Mouse (Mus musculus) liver, embryonic 13.5 days (tissue): ENCODE results near the gene Dr1. TPM values are rescaled to one million over a fixed set of nuclear protein-coding genes. Genes with fewer than 3 reads are reported as not detected.
"Not testable (repeated sequence)": the region's sequence is repeated elsewhere in the genome, so short reads cannot be mapped to it uniquely, and the experiment has no call there.

Source experiments
- ATAC-seq: fragments of 200-750 bp; cut with Nextera tagmentation; 2 replicates; pipeline ENCODE4 v1.8.0; 2017; ENCODE audit warnings: low read depth, mild to moderate bottlenecking, moderate number of reproducible peaks, moderate library complexity
- DNase-seq: peaks from one replicate; pipeline ENCODE4 v3.0.0; 2022
- H3K27ac ChIP-seq: fragments of 300-500 bp; sonication (generic); 2 replicates; pipeline ENCODE4 v1.5.1; 2015; ENCODE audit warnings: moderate library complexity, mild to moderate bottlenecking, inconsistent platforms
- H3K27me3 ChIP-seq: fragments of 300-500 bp; sonication (generic); 2 replicates; pipeline ENCODE4 v1.6.1; 2015; ENCODE audit warnings: mild to moderate bottlenecking, inconsistent platforms
- H3K36me3 ChIP-seq: fragments of 300-500 bp; sonication (generic); 2 replicates; pipeline ENCODE4 v1.6.1; 2015; ENCODE audit warnings: mild to moderate bottlenecking, inconsistent platforms
- H3K4me1 ChIP-seq: fragments of 300-500 bp; sonication (generic); replicated peaks from 2 replicates; pipeline ENCODE4 v1.6.1; 2015; ENCODE audit warnings: inconsistent platforms
- H3K4me2 ChIP-seq: fragments of 300-500 bp; sonication (generic); 2 replicates; pipeline ENCODE4 v1.6.1; 2015; ENCODE audit warnings: inconsistent platforms, mild to moderate bottlenecking, moderate library complexity
- H3K4me3 ChIP-seq: fragments of 300-500 bp; sonication (generic); replicated peaks from 2 replicates; pipeline ENCODE4 v1.5.1; 2015; ENCODE audit warnings: mild to moderate bottlenecking, inconsistent platforms
- H3K9ac ChIP-seq: fragments of 300-500 bp; sonication (generic); 2 replicates; pipeline ENCODE4 v1.6.1; 2015; ENCODE audit warnings: mild to moderate bottlenecking, inconsistent platforms
- H3K9me3 ChIP-seq: fragments of 300-500 bp; sonication (generic); replicated peaks from 2 replicates; pipeline ENCODE4 v1.6.1; 2016; ENCODE audit warnings: inconsistent platforms
- WGBS: fragments of 180-500 bp; shearing (Covaris S2); methylation state at CpG from one replicate; pipeline ENCODE4 v1.1.7; 2015; ENCODE audit not compliant: insufficient replicate concordance; 5-methylcytosine and 5-hydroxymethylcytosine counted together
- polyA plus RNA-seq: library from polyadenylated mRNA; unstranded; fragments of >200 nt; fragmentation: Nextera tagmentation; extraction: Ambion mirVana; gene quantifications from 2 replicates; pipeline ENCODE4 v1.2.1, GENCODE M21; 2015

Dr1 gene
- 30.2 and 39.9 TPM in 2 replicates for polyA plus RNA-seq

- Histone ChIP-seq H3K27ac (peak within 1 kb of the TSS; percentile 94), H3K9me3 (no peaks in the 10 kb centered on the region), H3K4me2 (peak within 1 kb of the TSS; percentile 89), H3K4me1 (peaks cover 78% of the 10 kb centered on the region), H3K4me3 (peak within 1 kb of the TSS; percentile 91), H3K27me3 (no peaks in the 10 kb centered on the region), H3K36me3 (peaks cover 13% of the 10 kb centered on the region), H3K9ac (peak within 1 kb of the TSS; percentile 99)
- peak; percentile 78 for DNase-seq
- 2% methylated on average over 55 of the region's 55 CpGs for WGBS
- peak; percentile 93 for ATAC-seq
Observed at GRCm38 (mm10) chr5:108268127-108269062, at the start of gene Dr1. TSS of gene Dr1 (plus strand) at chr5:108268897.

DNA sequence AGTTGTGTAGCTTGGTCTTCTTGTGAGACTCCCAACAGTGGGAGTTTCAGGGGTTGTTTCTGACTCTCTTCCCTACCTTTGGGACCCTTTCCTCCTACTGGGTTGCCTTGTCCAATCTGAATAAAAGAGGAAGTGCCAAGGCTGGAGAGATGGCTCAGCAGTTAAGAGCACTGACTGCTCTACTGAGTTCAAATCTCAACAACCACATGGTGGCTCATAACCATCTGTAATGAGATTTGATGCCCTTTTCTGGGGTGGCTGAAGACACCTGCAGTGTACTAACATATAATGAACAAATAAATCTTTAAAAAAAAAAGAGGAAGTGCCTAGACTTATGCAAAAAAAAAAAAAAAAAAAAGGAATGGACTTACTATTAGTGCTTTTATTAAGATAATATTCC, 44.6 kb upstream of the Dr1 start:
- no peak overlapping the region for H3K4me2 ChIP-seq
- no peak for ATAC-seq
- no peak overlapping the region for H3K27ac ChIP-seq
- H3K4me1 ChIP-seq, result no peaks in the 10 kb centered on the region
- H3K4me3 ChIP-seq, result no peak overlapping the region
- H3K36me3 ChIP-seq, result peaks cover 4% of the 10 kb centered on the region; the same call in 1 of the 2 replicates
- no peak for DNase-seq
- H3K9me3 ChIP-seq, result no peaks in the 10 kb centered on the region
- H3K27me3 ChIP-seq, result no peaks in the 10 kb centered on the region
- no peak overlapping the region for H3K9ac ChIP-seq

DNA sequence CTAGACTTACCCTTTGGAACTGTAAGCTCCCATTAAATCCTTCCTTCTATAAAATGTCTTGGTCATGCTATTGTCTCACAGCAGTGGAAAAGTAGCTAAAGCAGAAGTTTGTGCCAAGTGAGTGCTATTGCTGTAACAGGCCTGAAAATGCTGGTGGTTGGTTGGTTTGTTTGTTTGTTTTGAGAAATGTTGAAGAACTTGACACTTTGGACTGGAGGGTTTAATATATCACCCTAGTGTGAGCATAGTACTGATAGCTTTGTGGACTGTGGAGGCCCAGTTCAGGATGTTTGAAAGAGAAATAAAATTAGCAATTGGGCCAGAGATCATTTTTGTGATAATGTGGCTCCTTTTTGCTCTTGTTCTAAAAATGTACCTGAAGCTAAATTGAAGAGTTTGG, 42.5 kb upstream of the Dr1 start:
- DNase-seq, result no peak

DNA sequence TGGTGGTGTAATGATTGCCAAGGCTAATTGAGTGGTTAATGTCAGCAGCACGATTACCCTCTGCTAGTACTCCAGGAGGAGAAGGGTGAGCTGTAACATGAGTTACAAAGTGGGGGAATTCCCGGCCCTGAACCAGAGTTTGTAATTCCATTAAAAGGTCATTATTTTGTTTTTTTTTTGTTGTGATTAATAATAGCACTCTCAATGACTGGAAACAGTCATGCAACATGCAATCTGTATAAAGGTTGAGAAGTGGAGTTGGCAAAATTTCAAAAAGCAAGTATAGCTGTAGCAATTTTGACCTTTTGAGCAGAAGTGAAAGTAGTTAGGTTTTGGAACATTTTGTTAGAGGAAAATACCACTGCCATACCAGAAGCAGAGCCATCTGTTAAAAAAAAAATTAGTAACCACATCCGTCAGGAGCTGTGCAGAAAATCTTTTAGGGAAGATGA, 22.4 kb upstream of the Dr1 start:
- H3K4me3 ChIP-seq, result no peak overlapping the region
- no peak overlapping the region for H3K27ac ChIP-seq
- DNase-seq (no peak), ATAC-seq (no peak)
- 51% methylated on average over 3 of the region's 3 CpGs for WGBS
- H3K9me3 ChIP-seq, result no peaks in the 10 kb centered on the region
- H3K36me3 ChIP-seq, result no peaks in the 10 kb centered on the region
- H3K4me2 ChIP-seq, result no peak overlapping the region
- H3K27me3 ChIP-seq, result no peaks in the 10 kb centered on the region
- H3K9ac ChIP-seq, result no peak overlapping the region
- no peaks in the 10 kb centered on the region for H3K4me1 ChIP-seq

More for the DNA sequence above, 42.5 kb upstream of the Dr1 start:
- no peak overlapping the region for H3K27ac ChIP-seq
- H3K4me1 ChIP-seq, result no peaks in the 10 kb centered on the region
- no peaks in the 10 kb centered on the region for H3K9me3 ChIP-seq
- H3K4me3 ChIP-seq, result no peak overlapping the region
- H3K9ac ChIP-seq, result no peak overlapping the region
- no peak overlapping the region for H3K4me2 ChIP-seq
- H3K27me3 ChIP-seq, result no peaks in the 10 kb centered on the region
- no peaks in the 10 kb centered on the region for H3K36me3 ChIP-seq
- ATAC-seq, result no peak

GRCm38 (mm10) chr5:108250033-108250432, 18.7 kb upstream of the Dr1 start:
- DNase-seq (no peak), ATAC-seq (no peak)
- Histone ChIP-seq H3K27me3 (no peaks in the 10 kb centered on the region), H3K36me3 (no peaks in the 10 kb centered on the region), H3K4me1 (no peaks in the 10 kb centered on the region), H3K9ac (no peak overlapping the region), H3K4me2 (no peak overlapping the region), H3K9me3 (no peaks in the 10 kb centered on the region), H3K4me3 (no peak overlapping the region), H3K27ac (no peak overlapping the region)
- 43% methylated on average over 2 of the region's 2 CpGs for WGBS

DNA sequence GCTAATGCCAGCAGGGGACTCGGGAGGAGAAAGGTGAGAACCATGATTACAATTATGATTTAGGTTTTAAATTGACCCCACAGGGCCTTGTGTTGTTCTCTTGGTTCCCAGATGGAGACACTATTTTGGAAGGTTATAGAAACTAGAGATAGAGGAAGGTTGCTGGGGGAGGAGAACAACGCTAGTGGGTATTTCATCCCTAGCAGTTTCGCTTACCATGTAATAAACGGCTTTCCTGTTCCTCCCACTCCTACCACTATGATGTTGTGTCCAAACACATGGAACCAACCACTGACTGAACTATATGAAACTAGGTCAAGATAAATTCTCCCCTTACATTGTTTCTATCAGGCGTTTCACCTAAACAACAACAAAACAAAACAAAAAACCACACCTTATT, 13.4 kb upstream of the Dr1 start:
- no peak for DNase-seq
- no peak overlapping the region for H3K27ac ChIP-seq
- no peak overlapping the region for H3K4me2 ChIP-seq
- no peaks in the 10 kb centered on the region for H3K9me3 ChIP-seq
- H3K36me3 ChIP-seq, result no peaks in the 10 kb centered on the region
- H3K9ac ChIP-seq, result no peak overlapping the region
- H3K4me1 ChIP-seq, result no peaks in the 10 kb centered on the region
- WGBS, result 52% methylated on average over 5 of the region's 5 CpGs
- ATAC-seq, result no peak
- H3K4me3 ChIP-seq, result no peak overlapping the region
- no peaks in the 10 kb centered on the region for H3K27me3 ChIP-seq

DNA sequence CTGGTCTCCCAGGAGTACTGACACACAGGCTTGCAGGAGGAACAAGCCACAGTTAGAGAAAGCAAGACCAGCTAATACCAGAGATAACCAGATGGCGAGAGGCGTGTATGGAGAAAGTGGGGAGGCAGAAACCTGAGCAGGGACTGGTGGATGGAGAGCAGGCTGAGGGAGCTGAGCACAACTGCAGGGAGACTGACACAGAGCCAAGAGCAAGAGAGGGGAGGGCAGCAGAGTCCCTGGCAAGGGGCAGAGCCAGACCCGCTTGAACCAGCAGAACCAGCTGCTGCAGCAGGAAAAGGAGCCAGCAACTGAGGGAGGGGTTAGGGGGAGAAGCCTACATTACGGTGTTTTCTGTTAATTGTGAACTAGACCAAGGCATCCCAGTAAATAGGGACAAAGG, 6.0 kb upstream of the Dr1 start:
- Histone ChIP-seq H3K4me2 (peak overlapping the region; percentile 33), H3K9ac (peak overlapping the region; percentile 6), H3K4me1 (peaks cover 56% of the 10 kb centered on the region), H3K27ac (peak overlapping the region; percentile 62), H3K9me3 (no peaks in the 10 kb centered on the region), H3K27me3 (no peaks in the 10 kb centered on the region), H3K4me3 (no peak overlapping the region), H3K36me3 (no peaks in the 10 kb centered on the region)
- ATAC-seq (peak; percentile 87), DNase-seq (peak; percentile 60)
- 35% methylated on average over 4 of the region's 4 CpGs for WGBS

DNA sequence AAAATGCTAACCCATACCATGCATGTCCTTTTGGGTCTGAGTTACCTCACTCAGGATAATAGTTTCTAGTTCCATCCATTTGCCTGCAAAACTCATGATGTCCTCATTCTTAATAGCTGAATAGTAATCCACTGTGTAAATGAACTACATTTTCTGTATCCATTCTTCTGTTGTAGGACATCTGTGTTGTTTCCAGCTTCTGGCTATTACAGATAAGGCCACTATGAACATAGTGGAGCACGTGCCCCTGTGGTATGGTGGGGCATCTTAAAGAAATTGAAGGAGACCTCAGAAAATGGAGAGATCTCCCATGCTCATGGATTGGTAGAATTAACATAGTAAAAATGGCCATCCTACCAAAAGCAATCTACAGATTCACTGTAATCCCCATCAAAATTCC, 4.9 kb upstream of the Dr1 start:
- ATAC-seq, H3K27me3 ChIP-seq, H3K9me3 ChIP-seq, H3K36me3 ChIP-seq, H3K4me3 ChIP-seq: not testable (repeated sequence)
- Histone ChIP-seq H3K4me2 (0 out of 2 replicates have a peak overlapping the region, but pooled peaks have one; percentile 33), H3K4me1 (peaks cover 63% of the 10 kb centered on the region), H3K27ac (peak overlapping the region; percentile 62), H3K9ac (0 out of 2 replicates have a peak overlapping the region, but pooled peaks have one; percentile 6)
- WGBS, result 24% methylated on average over 1 of the region's 1 CpGs
- peak; percentile 29 for DNase-seq

DNA sequence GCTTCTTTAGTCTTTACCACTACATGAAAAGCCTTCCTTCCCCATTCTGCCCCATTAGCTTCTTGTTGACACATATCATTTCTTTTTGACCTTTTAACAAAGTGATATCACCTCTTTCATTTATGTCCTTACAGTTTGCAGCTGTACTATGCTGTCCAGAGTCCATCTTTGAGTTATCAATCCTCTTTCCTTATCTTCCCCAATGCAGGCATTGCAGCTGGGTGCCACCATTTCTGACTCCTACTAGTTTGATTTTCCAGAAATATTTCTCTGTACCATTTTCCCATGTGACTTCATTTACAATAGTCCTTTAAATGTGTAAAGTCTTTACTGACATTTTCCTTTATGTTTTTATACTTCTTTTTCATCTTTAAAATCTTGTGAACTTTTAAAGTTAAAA, 1.7 kb upstream of the Dr1 start:
- Histone ChIP-seq H3K4me2 (peak overlapping the region; percentile 30; the same call in 1 of the 2 replicates), H3K36me3 (no peaks in the 10 kb centered on the region), H3K4me1 (peaks cover 82% of the 10 kb centered on the region), H3K27me3 (no peaks in the 10 kb centered on the region), H3K4me3 (no peak overlapping the region), H3K9me3 (no peaks in the 10 kb centered on the region), H3K9ac (no peak overlapping the region), H3K27ac (peak overlapping the region; percentile 94)
- no peak for ATAC-seq
- peak; percentile 28 for DNase-seq

- DNase-seq (no peak), ATAC-seq (peak; percentile 67)
- under 1% methylated on average over 44 of the region's 44 CpGs for whole genome bisulfite sequencing
Observed at GRCm38 (mm10) chr5:108269063-108269810, 540 bp downstream of the Dr1 start.

DNA sequence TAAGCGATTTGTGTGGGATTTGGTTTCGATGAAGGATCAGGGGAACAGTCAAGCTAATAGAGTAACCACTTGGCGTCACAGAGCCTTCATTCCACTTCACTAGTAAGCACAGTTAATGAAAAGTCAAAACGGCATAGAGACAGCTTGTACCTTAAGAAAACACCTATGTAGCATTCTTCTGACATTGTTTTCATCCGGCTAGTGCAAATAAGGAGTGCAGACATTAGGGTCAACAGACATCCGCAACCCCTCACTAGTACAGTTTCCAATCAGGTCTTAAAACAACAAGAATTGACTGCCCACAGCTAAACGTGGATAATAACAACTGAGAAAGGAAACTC, 1.1 kb downstream of the Dr1 start:
- ATAC-seq (no peak), DNase-seq (no peak)
- peak overlapping the region; percentile 94 for H3K27ac ChIP-seq
- peaks cover 69% of the 10 kb centered on the region for H3K4me1 ChIP-seq
- H3K9ac ChIP-seq, result peak overlapping the region; percentile 99
- peaks cover 20% of the 10 kb centered on the region for H3K36me3 ChIP-seq
- no peaks in the 10 kb centered on the region for H3K27me3 ChIP-seq
- H3K4me2 ChIP-seq, result peak overlapping the region; percentile 89
- H3K4me3 ChIP-seq, result peak overlapping the region; percentile 91
- 6% methylated on average over 7 of the region's 7 CpGs for WGBS
- H3K9me3 ChIP-seq, result no peaks in the 10 kb centered on the region

More at GRCm38 (mm10) chr5:108269063-108269810, 540 bp downstream of the Dr1 start:
- Histone ChIP-seq H3K27ac (peak overlapping the region; percentile 94), H3K9me3 (no peaks in the 10 kb centered on the region), H3K36me3 (peaks cover 19% of the 10 kb centered on the region), H3K4me1 (peaks cover 75% of the 10 kb centered on the region), H3K9ac (peak overlapping the region; percentile 99), H3K27me3 (no peaks in the 10 kb centered on the region), H3K4me2 (peak overlapping the region; percentile 89), H3K4me3 (peak overlapping the region; percentile 91)
